Mouse (Mus musculus) midbrain, embryonic 15.5 days (tissue): ENCODE measurements around the gene Cfap69. TPM values are rescaled to one million over a fixed set of nuclear protein-coding genes. Genes with fewer than 3 reads are reported as not detected.
A peak's percentile ranks its signal among the peaks of the same experiment; 100 is the strongest.
"Not testable (repeated sequence)": the region's sequence is repeated elsewhere in the genome, so short reads cannot be mapped to it uniquely, and the experiment has no call there.

Source experiments
- ATAC-seq: fragments of 200-750 bp; cut with Nextera tagmentation; replicated peaks from 2 replicates; pipeline ENCODE4 v1.8.0; 2017; ENCODE audit warnings: moderate TSS enrichment
- H3K27ac ChIP-seq: fragments of 300-500 bp; sonication (generic); 2 replicates; pipeline ENCODE4 v1.5.1; 2015; ENCODE audit warnings: mild to moderate bottlenecking, inconsistent platforms
- H3K27me3 ChIP-seq: fragments of 300-500 bp; sonication (generic); replicated peaks from 2 replicates; pipeline ENCODE4 v1.6.1; 2015; ENCODE audit warnings: inconsistent platforms
- H3K36me3 ChIP-seq: fragments of 300-500 bp; sonication (generic); replicated peaks from 2 replicates; pipeline ENCODE4 v1.6.1; 2015; ENCODE audit warnings: inconsistent platforms
- H3K4me1 ChIP-seq: fragments of 300-500 bp; sonication (generic); 2 replicates; pipeline ENCODE4 v1.6.1; 2015; ENCODE audit warnings: inconsistent platforms
- H3K4me2 ChIP-seq: fragments of 300-500 bp; sonication (generic); 2 replicates; pipeline ENCODE4 v1.6.1; 2015; ENCODE audit warnings: inconsistent platforms, mild to moderate bottlenecking, moderate library complexity
- H3K4me3 ChIP-seq: fragments of 300-500 bp; sonication (generic); 2 replicates; pipeline ENCODE4 v1.5.1; 2015; ENCODE audit warnings: mild to moderate bottlenecking, inconsistent platforms
- H3K9ac ChIP-seq: fragments of 300-500 bp; sonication (generic); 2 replicates; pipeline ENCODE4 v1.6.1; 2015; ENCODE audit warnings: mild to moderate bottlenecking, inconsistent platforms
- H3K9me3 ChIP-seq: fragments of 300-500 bp; sonication (generic); 2 replicates; pipeline ENCODE4 v1.6.1; 2016; ENCODE audit warnings: inconsistent platforms
- WGBS: fragments of 180-500 bp; shearing (Covaris S2); methylation state at CpG from one replicate; pipeline ENCODE4 v1.1.7; 2015; ENCODE audit warnings: mixed read lengths; 5-methylcytosine and 5-hydroxymethylcytosine counted together
- polyA plus RNA-seq: library from polyadenylated mRNA; unstranded; fragments of >200 nt; fragmentation: Nextera tagmentation; extraction: Ambion mirVana; gene quantifications from 2 replicates; pipeline ENCODE4 v1.2.1, GENCODE M21; 2015

Cfap69 gene
- polyA plus RNA-seq, 1 experiment from 2014 or later, result 9.7 TPM

GRCm38 (mm10) chr5:5688228-5688627, 24.2 kb upstream of the Cfap69 start:
- WGBS, result 88% methylated on average over 6 of the region's 6 CpGs
- no peak overlapping the region for H3K27ac ChIP-seq
- no peak for ATAC-seq
- no peaks in the 10 kb centered on the region for H3K27me3 ChIP-seq
- H3K36me3 ChIP-seq, result no peaks in the 10 kb centered on the region
- peaks cover 6% of the 10 kb centered on the region for H3K4me1 ChIP-seq
- H3K9ac ChIP-seq, result no peak overlapping the region
- H3K4me2 ChIP-seq, result no peak overlapping the region
- H3K9me3 ChIP-seq, result no peaks in the 10 kb centered on the region
- no peak overlapping the region for H3K4me3 ChIP-seq

GRCm38 (mm10) chr5:5686973-5687372, 22.9 kb upstream of the Cfap69 start:
- Histone ChIP-seq H3K9ac (no peak overlapping the region), H3K36me3 (no peaks in the 10 kb centered on the region), H3K9me3 (no peaks in the 10 kb centered on the region), H3K4me1 (no peaks in the 10 kb centered on the region), H3K27ac (no peak overlapping the region), H3K4me3 (no peak overlapping the region), H3K4me2 (no peak overlapping the region), H3K27me3 (no peaks in the 10 kb centered on the region)
- 8% methylated on average over 1 of the region's 1 CpGs for WGBS
- no peak for ATAC-seq

GRCm38 (mm10) chr5:5684946-5685345, 20.9 kb upstream of the Cfap69 start:
- not testable (repeated sequence) for ATAC-seq, H3K27ac ChIP-seq, H3K9ac ChIP-seq, H3K27me3 ChIP-seq, H3K4me3 ChIP-seq, H3K4me2 ChIP-seq, H3K36me3 ChIP-seq, H3K4me1 ChIP-seq, H3K9me3 ChIP-seq
- 93% methylated on average over 2 of the region's 2 CpGs for WGBS

- Histone ChIP-seq H3K36me3 (no peaks in the 10 kb centered on the region), H3K9me3 (no peaks in the 10 kb centered on the region), H3K4me2 (no peak overlapping the region), H3K27me3 (no peaks in the 10 kb centered on the region), H3K4me1 (no peaks in the 10 kb centered on the region), H3K4me3 (no peak overlapping the region), H3K9ac (no peak overlapping the region), H3K27ac (no peak overlapping the region)
- no peak for ATAC-seq
- 71% methylated on average over 4 of the region's 4 CpGs for WGBS
Observed at GRCm38 (mm10) chr5:5683292-5683691, 19.3 kb upstream of the Cfap69 start.

GRCm38 (mm10) chr5:5679459-5679858, 15.4 kb upstream of the Cfap69 start:
- ATAC-seq, result 0 out of 2 replicates have a peak, but pooled peaks have one; percentile 45

GRCm38 (mm10) chr5:5676082-5676481, 12.0 kb upstream of the Cfap69 start:
- no peaks in the 10 kb centered on the region for H3K4me1 ChIP-seq
- no peaks in the 10 kb centered on the region for H3K27me3 ChIP-seq
- WGBS, result 92% methylated on average over 3 of the region's 3 CpGs
- H3K9ac ChIP-seq, result no peak overlapping the region
- no peak overlapping the region for H3K4me2 ChIP-seq
- ATAC-seq, result no peak
- peaks cover 12% of the 10 kb centered on the region; the same call in 1 of the 2 replicates for H3K36me3 ChIP-seq
- no peak overlapping the region for H3K4me3 ChIP-seq
- no peaks in the 10 kb centered on the region for H3K9me3 ChIP-seq
- H3K27ac ChIP-seq, result no peak overlapping the region

More at GRCm38 (mm10) chr5:5679459-5679858, 15.4 kb upstream of the Cfap69 start:
- no peak overlapping the region for H3K9ac ChIP-seq
- H3K27me3 ChIP-seq, result no peaks in the 10 kb centered on the region
- no peak overlapping the region for H3K4me3 ChIP-seq
- no peak overlapping the region for H3K27ac ChIP-seq
- H3K4me2 ChIP-seq, result no peak overlapping the region
- no peaks in the 10 kb centered on the region for H3K4me1 ChIP-seq
- peaks cover 12% of the 10 kb centered on the region; the same call in 1 of the 2 replicates for H3K36me3 ChIP-seq
- H3K9me3 ChIP-seq, result no peaks in the 10 kb centered on the region

- 74% methylated on average over 7 of the region's 7 CpGs for WGBS
- no peaks in the 10 kb centered on the region for H3K27me3 ChIP-seq
- H3K9me3 ChIP-seq, result no peaks in the 10 kb centered on the region
- H3K36me3 ChIP-seq, result no peaks in the 10 kb centered on the region
- no peak overlapping the region for H3K9ac ChIP-seq
- no peak for ATAC-seq
- H3K4me1 ChIP-seq, result peaks cover 14% of the 10 kb centered on the region
- H3K4me3 ChIP-seq, result no peak overlapping the region
- H3K27ac ChIP-seq, result no peak overlapping the region
- no peak overlapping the region for H3K4me2 ChIP-seq
Observed at GRCm38 (mm10) chr5:5668920-5669319, 4.9 kb upstream of the Cfap69 start.

GRCm38 (mm10) chr5:5664371-5664926, 410 bp upstream of the Cfap69 start:
- Histone ChIP-seq H3K36me3 (no peaks in the 10 kb centered on the region), H3K27ac (peak overlapping the region; percentile 83), H3K9me3 (no peaks in the 10 kb centered on the region), H3K4me2 (peak overlapping the region; percentile 73), H3K27me3 (no peaks in the 10 kb centered on the region), H3K4me1 (peaks cover 20% of the 10 kb centered on the region), H3K9ac (peak overlapping the region; percentile 62), H3K4me3 (peak overlapping the region; percentile 69)
- peak; percentile 32; the same call in 1 of the 2 replicates for ATAC-seq
- WGBS, result 48% methylated on average over 6 of the region's 6 CpGs

- Histone ChIP-seq H3K4me3 (peak overlapping the region; percentile 69), H3K4me1 (peaks cover 20% of the 10 kb centered on the region), H3K27ac (no peak overlapping the region), H3K27me3 (no peaks in the 10 kb centered on the region), H3K36me3 (no peaks in the 10 kb centered on the region), H3K4me2 (peak overlapping the region; percentile 73), H3K9me3 (no peaks in the 10 kb centered on the region), H3K9ac (peak overlapping the region; percentile 62)
- peak; percentile 24; the same call in 1 of the 2 replicates for ATAC-seq
- WGBS, result 39% methylated on average over 6 of the region's 6 CpGs
Observed at GRCm38 (mm10) chr5:5663057-5663456, 982 bp downstream of the Cfap69 start.

GRCm38 (mm10) chr5:5658680-5659079, 5.4 kb downstream of the Cfap69 start:
- no peaks in the 10 kb centered on the region for H3K9me3 ChIP-seq

GRCm38 (mm10) chr5:5657932-5658331, 6.1 kb downstream of the Cfap69 start:
- Histone ChIP-seq H3K4me2 (no peak overlapping the region), H3K36me3 (no peaks in the 10 kb centered on the region), H3K9me3 (no peaks in the 10 kb centered on the region), H3K27ac (no peak overlapping the region), H3K27me3 (no peaks in the 10 kb centered on the region), H3K4me1 (peaks cover under 1% of the 10 kb centered on the region), H3K4me3 (no peak overlapping the region), H3K9ac (no peak overlapping the region)
- WGBS, result 74% methylated on average over 2 of the region's 2 CpGs
- no peak for ATAC-seq

More at GRCm38 (mm10) chr5:5658680-5659079, 5.4 kb downstream of the Cfap69 start:
- no peak overlapping the region for H3K4me3 ChIP-seq
- no peak overlapping the region for H3K9ac ChIP-seq
- no peaks in the 10 kb centered on the region for H3K36me3 ChIP-seq
- H3K27ac ChIP-seq, result no peak overlapping the region
- no peak overlapping the region for H3K4me2 ChIP-seq
- no peaks in the 10 kb centered on the region for H3K27me3 ChIP-seq
- H3K4me1 ChIP-seq, result peaks cover 5% of the 10 kb centered on the region
- ATAC-seq, result no peak
- WGBS, result 55% methylated on average over 2 of the region's 2 CpGs

GRCm38 (mm10) chr5:5648817-5649569, 15.0 kb downstream of the Cfap69 start:
- H3K4me3 ChIP-seq, result no peak overlapping the region
- no peaks in the 10 kb centered on the region for H3K4me1 ChIP-seq
- H3K27me3 ChIP-seq, result no peaks in the 10 kb centered on the region
- no peak overlapping the region for H3K9ac ChIP-seq
- no peak overlapping the region for H3K4me2 ChIP-seq
- no peak for ATAC-seq
- no peak overlapping the region for H3K27ac ChIP-seq
- no peaks in the 10 kb centered on the region for H3K36me3 ChIP-seq
- 74% methylated on average over 6 of the region's 6 CpGs for WGBS
- H3K9me3 ChIP-seq, result no peaks in the 10 kb centered on the region

- Histone ChIP-seq H3K27me3 (no peaks in the 10 kb centered on the region), H3K4me2 (no peak overlapping the region), H3K9me3 (no peaks in the 10 kb centered on the region), H3K36me3 (no peaks in the 10 kb centered on the region), H3K4me1 (no peaks in the 10 kb centered on the region), H3K9ac (no peak overlapping the region), H3K27ac (no peak overlapping the region), H3K4me3 (no peak overlapping the region)
- WGBS, result 25% methylated on average over 1 of the region's 1 CpGs
- peak; percentile 66; the same call in 1 of the 2 replicates for ATAC-seq
Observed at GRCm38 (mm10) chr5:5646173-5646572, 17.9 kb downstream of the Cfap69 start.
